Mouse (Mus musculus) common myeloid progenitor, adult 5-6 weeks (primary cell): ENCODE measurements around the gene Entpd1. TPM values are rescaled to one million over a fixed set of nuclear protein-coding genes. Genes with fewer than 3 reads are reported as not detected.
A peak's percentile ranks its signal among the peaks of the same experiment; 100 is the strongest.

ENCODE experiments used
- ATAC-seq: replicated peaks from 2 replicates; pipeline ENCODE4 v1.8.0; 2016; ENCODE audit warnings: low read depth, mild to moderate bottlenecking, moderate TSS enrichment, inconsistent platforms; ENCODE audit not compliant: poor library complexity, severe bottlenecking
- total RNA-seq: library from RNA; stranded (forward); fragments of 200-1000, 187-1606 nt; gene quantifications from 2 replicates; pipeline ENCODE4 v1.2.3, GENCODE M21; 2017

Gene Entpd1
- total RNA-seq, 1 experiment from 2014 or later: 7.8 TPM

GRCm38 (mm10) chr19:40660510-40660909 lies 48.3 kb downstream of the Entpd1 start:
- no peak for ATAC-seq

- peak; percentile 38 for ATAC-seq
These were observed 48.9 kb downstream of the Entpd1 start for GRCm38 (mm10) chr19:40661108-40661507.

- ATAC-seq: no peak
These were observed 49.7 kb downstream of the Entpd1 start for GRCm38 (mm10) chr19:40661874-40662273.

GRCm38 (mm10) chr19:40662727-40663126 lies 50.6 kb downstream of the Entpd1 start:
- ATAC-seq: no peak

GRCm38 (mm10) chr19:40665778-40666177 lies 53.6 kb downstream of the Entpd1 start:
- no peak for ATAC-seq

- no peak for ATAC-seq
These were observed 54.9 kb downstream of the Entpd1 start for GRCm38 (mm10) chr19:40667111-40667510.

GRCm38 (mm10) chr19:40675329-40675728 lies 63.2 kb downstream of the Entpd1 start:
- ATAC-seq: no peak

- ATAC-seq: no peak
These were observed 65.9 kb downstream of the Entpd1 start for GRCm38 (mm10) chr19:40678087-40678486.

- ATAC-seq: peak; percentile 87
These were observed 66.6 kb downstream of the Entpd1 start for GRCm38 (mm10) chr19:40678532-40679307.

GRCm38 (mm10) chr19:40679632-40680031 lies 67.5 kb downstream of the Entpd1 start:
- no peak for ATAC-seq

- ATAC-seq: peak; percentile 79
These were observed 72.0 kb downstream of the Entpd1 start for GRCm38 (mm10) chr19:40684124-40684523.

GRCm38 (mm10) chr19:40684566-40684965 lies 72.4 kb downstream of the Entpd1 start:
- no peak for ATAC-seq

- ATAC-seq: 0 out of 2 replicates have a peak, but pooled peaks have one; percentile 24
These were observed 75.2 kb downstream of the Entpd1 start for GRCm38 (mm10) chr19:40687291-40687927.

- ATAC-seq: peak; percentile 88
These were observed 81.0 kb downstream of the Entpd1 start for GRCm38 (mm10) chr19:40693201-40693600.

- ATAC-seq: no peak
These were observed 84.0 kb downstream of the Entpd1 start for GRCm38 (mm10) chr19:40696116-40696515.

- ATAC-seq: no peak
These were observed 86.1 kb downstream of the Entpd1 start for GRCm38 (mm10) chr19:40698103-40698853.

- ATAC-seq: no peak
These were observed 87.7 kb downstream of the Entpd1 start for GRCm38 (mm10) chr19:40699816-40700215.

- ATAC-seq: no peak
These were observed 90.2 kb downstream of the Entpd1 start for GRCm38 (mm10) chr19:40702406-40702805.

GRCm38 (mm10) chr19:40712889-40713628 lies 100.9 kb downstream of the Entpd1 start:
- no peak for ATAC-seq

- ATAC-seq: no peak
These were observed 102.5 kb downstream of the Entpd1 start for GRCm38 (mm10) chr19:40714700-40715099.
